Mouse (Mus musculus): Measurements from ENCODE around the gene Pym1. TPM values are rescaled to one million over a fixed set of nuclear protein-coding genes. Genes with fewer than 3 reads are reported as not detected.

Pym1 gene
- polyA plus RNA-seq, 1 experiment from 2014 or later: 50.2 TPM

DNA sequence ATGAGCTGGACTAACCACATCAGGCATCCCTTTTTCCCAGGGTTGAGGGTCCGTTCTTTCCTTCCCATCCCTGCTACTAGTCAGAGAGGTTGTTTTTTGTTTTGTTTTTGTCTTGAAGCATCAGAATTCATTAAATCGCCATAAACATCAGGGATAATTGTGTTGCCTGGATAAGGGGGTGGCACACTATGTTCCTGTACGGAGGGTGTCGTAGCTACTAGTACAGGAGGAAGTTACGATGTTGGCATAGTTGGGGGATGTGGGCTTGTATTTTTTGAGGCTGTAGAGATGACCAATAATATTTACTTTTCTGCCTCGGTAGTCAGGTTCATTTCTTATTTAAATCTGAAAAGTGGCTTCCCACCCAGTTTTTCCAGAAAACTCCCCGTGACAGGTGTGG is 4.5 kb upstream of the Pym1 start:
- H3K4me1 ChIP-seq (ENCODE audit: control insufficient read depth, insufficient read depth, low read length): 0 out of 2 replicates have a peak, but pooled peaks cover 3% of the 10 kb centered on the region
- DNase-seq (ENCODE audit: low spot score): no peak
- H3K27me3 ChIP-seq (ENCODE audit: control insufficient read depth, insufficient read depth, low read length): peaks cover 23% of the 10 kb centered on the region
- H3K27ac ChIP-seq (ENCODE audit: low read depth, low read length): no peak overlapping the region
- WGBS: 4% methylated on average over 7 of the region's 7 CpGs
- H3K4me3 ChIP-seq (ENCODE audit: low read depth, low read length): peak overlapping the region; percentile 55
- H3K9me3 ChIP-seq (ENCODE audit: control insufficient read depth, low read length): no peaks in the 10 kb centered on the region
- peak overlapping the region; percentile 95 for H3K4me2 ChIP-seq (ENCODE audit: low read depth)
- no peak overlapping the region for H3K9ac ChIP-seq (ENCODE audit: low read length)
- no peak for ATAC-seq (ENCODE audit: insufficient read depth, low FRiP score, low TSS enrichment)
- no peaks in the 10 kb centered on the region for H3K36me3 ChIP-seq (ENCODE audit: control insufficient read depth, insufficient read depth, low read length)

DNA sequence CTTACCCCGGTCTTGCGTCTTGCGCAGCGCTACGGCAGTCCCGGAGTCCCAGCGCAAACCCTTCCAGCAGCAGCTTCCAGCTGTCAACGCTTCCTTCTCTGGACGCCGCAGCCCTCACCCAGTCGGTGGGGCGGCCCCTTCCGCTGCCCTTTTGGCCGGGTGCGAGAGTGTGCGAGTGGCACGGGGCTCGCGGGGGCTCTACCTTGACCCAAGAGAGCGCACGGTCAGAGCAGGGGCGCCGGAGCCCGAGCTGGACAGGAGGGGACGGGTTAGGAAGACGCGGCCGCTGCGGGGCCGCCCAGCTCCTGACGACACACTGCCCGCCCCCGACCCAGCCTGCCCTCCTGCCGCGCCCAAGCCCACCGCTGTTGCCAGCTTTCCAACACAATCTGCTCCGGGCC is 3.9 kb upstream of the Pym1 start:
- peak overlapping the region; percentile 95 for H3K4me2 ChIP-seq (ENCODE audit: low read depth)
- ATAC-seq (ENCODE audit: insufficient read depth, low FRiP score, low TSS enrichment): no peak
- peak overlapping the region; percentile 72 for H3K9ac ChIP-seq (ENCODE audit: low read length)
- peaks cover 23% of the 10 kb centered on the region for H3K27me3 ChIP-seq (ENCODE audit: control insufficient read depth, insufficient read depth, low read length)
- DNase-seq (ENCODE audit: low spot score): peak; percentile 54
- WGBS: under 1% methylated on average over 35 of the region's 37 CpGs
- peak overlapping the region; percentile 55 for H3K4me3 ChIP-seq (ENCODE audit: low read depth, low read length)
- H3K4me1 ChIP-seq (ENCODE audit: control insufficient read depth, insufficient read depth, low read length): peaks cover 3% of the 10 kb centered on the region; the same call in 1 of the 2 replicates
- no peak overlapping the region for H3K27ac ChIP-seq (ENCODE audit: low read depth, low read length)
- H3K9me3 ChIP-seq (ENCODE audit: control insufficient read depth, low read length): no peaks in the 10 kb centered on the region
- H3K36me3 ChIP-seq (ENCODE audit: control insufficient read depth, insufficient read depth, low read length): no peaks in the 10 kb centered on the region

DNA sequence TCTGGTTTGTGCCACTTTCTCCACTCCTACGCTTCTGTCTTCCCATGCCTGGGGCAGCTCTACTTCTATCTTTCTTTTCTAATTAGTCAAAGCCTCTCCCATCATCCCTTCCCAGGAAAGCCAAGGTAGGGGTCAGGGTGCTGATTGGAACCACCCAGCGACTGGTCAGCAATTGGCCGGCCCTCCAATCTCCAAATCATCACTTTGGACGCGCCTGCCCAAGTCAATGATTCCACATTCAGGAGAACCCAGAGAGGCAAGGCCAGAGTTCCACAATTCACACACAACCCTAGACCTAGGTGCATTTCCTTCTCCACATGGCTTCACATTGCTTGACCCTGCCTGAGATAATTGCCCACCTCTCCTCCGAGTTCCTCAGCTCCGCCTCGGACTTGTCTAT is 3.5 kb upstream of the Pym1 start:
- Histone ChIP-seq H3K9me3 (ENCODE audit: control insufficient read depth, low read length) (no peaks in the 10 kb centered on the region), H3K9ac (ENCODE audit: low read length) (peak overlapping the region; percentile 72), H3K4me1 (ENCODE audit: control insufficient read depth, insufficient read depth, low read length) (peaks cover 7% of the 10 kb centered on the region; the same call in 1 of the 2 replicates), H3K27ac (ENCODE audit: low read depth, low read length) (no peak overlapping the region), H3K4me2 (ENCODE audit: low read depth) (peak overlapping the region; percentile 95), H3K27me3 (ENCODE audit: control insufficient read depth, insufficient read depth, low read length) (peaks cover 23% of the 10 kb centered on the region), H3K4me3 (ENCODE audit: low read depth, low read length) (peak overlapping the region; percentile 55), H3K36me3 (ENCODE audit: control insufficient read depth, insufficient read depth, low read length) (no peaks in the 10 kb centered on the region)
- peak; percentile 14 for DNase-seq (ENCODE audit: low spot score)
- 15% methylated on average over 8 of the region's 8 CpGs for WGBS
- no peak for ATAC-seq (ENCODE audit: insufficient read depth, low FRiP score, low TSS enrichment)

DNA sequence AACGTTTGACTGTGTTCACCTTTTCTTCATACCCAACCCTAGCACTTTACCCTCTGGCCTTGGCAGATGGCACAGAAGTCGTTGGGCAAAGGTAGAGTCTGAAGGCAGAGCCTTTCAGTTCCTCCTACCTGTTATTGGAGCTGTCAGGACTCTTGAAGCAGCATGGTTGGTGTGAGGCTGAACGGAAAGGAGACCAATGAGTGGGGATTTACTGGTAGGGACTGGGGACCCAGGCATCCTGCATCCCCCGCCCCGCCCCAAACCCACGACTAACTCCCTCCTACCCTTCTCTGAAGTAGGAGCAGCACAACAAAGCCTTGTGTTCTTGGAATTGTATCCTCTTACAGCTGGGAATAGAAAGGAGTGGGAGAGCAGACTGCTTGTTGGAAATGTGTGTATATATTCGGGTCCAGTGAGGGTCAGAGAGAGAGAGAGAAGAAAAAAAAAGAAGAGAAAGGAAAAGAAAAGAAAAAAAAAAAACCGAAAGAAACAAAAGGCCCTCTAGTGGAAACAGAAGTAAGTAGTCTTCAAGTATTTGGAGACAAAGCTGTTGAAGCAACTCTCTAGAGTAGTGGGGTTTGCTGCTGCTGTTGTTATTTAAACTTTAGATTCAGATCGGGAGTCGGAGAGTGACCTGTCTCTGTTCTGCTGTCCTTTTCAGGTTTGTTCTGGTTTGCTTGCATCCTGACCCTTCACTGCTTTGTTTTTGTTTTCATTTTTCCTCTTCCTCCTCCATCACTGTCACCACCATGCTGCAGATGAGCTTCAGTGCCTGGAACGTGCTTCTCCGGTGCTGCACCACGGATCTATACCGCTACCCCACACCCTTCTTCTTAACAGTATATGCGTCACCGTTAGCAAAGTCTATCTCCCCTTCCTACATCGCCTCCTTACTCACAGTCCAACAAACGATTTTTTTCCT is 2.7 kb upstream of the Pym1 start, which contains the start of gene Dgka:
Gene Dgka (minus strand): TSS at position 176 of the 922 bp plus-strand sequence.
- no peaks in the 10 kb centered on the region for H3K36me3 ChIP-seq (ENCODE audit: control insufficient read depth, insufficient read depth, low read length)
- DNase-seq (ENCODE audit: low spot score): no peak
- H3K4me3 ChIP-seq (ENCODE audit: low read depth, low read length): peak within 1 kb of the TSS; percentile 55
- H3K4me1 ChIP-seq (ENCODE audit: control insufficient read depth, insufficient read depth, low read length): peaks cover 12% of the 10 kb centered on the region
- no peaks in the 10 kb centered on the region for H3K9me3 ChIP-seq (ENCODE audit: control insufficient read depth, low read length)
- H3K9ac ChIP-seq (ENCODE audit: low read length): peak within 1 kb of the TSS; percentile 72
- peak within 1 kb of the TSS; percentile 95 for H3K4me2 ChIP-seq (ENCODE audit: low read depth)
- no peak for ATAC-seq (ENCODE audit: insufficient read depth, low FRiP score, low TSS enrichment)
- no peak within 1 kb of the TSS for H3K27ac ChIP-seq (ENCODE audit: low read depth, low read length)
- 21% methylated on average over 18 of the region's 18 CpGs for WGBS
- peaks cover 23% of the 10 kb centered on the region for H3K27me3 ChIP-seq (ENCODE audit: control insufficient read depth, insufficient read depth, low read length)

DNA sequence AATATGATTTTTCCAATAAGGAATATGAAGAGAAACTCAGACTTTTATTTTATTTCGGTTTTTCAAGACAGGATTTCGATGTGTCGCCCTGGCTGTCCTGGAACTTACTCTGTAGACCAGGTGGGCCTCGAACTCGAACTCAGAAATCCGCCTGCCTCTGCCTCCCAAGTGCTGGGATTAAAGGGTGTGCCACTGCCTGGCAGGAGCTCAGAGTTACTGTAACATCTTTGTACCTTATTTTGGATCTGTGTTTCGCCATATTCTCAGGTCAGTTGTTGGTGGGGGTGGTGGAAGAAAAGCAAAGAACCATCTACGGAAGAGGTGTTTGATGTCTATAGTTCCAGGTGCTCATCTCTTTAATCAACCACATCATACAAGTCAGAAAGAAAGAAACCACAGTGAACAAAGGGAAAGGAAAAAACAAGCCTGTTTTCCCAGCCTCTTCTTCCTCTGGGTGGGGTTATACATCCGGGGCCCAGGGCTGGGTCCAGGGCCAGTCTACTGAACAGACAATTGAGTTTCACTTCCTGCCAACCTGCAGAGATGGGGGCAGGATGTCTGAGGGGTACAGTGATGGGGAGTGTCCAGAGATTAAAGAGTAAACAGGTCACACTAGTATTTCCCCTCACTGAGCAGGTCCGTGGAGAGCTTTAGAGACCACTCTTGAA is 1.6 kb upstream of the Pym1 start:
- no peak for DNase-seq (ENCODE audit: low spot score)
- Histone ChIP-seq H3K4me3 (ENCODE audit: low read depth, low read length) (no peak overlapping the region), H3K9ac (ENCODE audit: low read length) (no peak overlapping the region), H3K4me2 (ENCODE audit: low read depth) (no peak overlapping the region), H3K36me3 (ENCODE audit: control insufficient read depth, insufficient read depth, low read length) (no peaks in the 10 kb centered on the region), H3K9me3 (ENCODE audit: control insufficient read depth, low read length) (no peaks in the 10 kb centered on the region), H3K27ac (ENCODE audit: low read depth, low read length) (no peak overlapping the region), H3K4me1 (ENCODE audit: control insufficient read depth, insufficient read depth, low read length) (peaks cover 12% of the 10 kb centered on the region), H3K27me3 (ENCODE audit: control insufficient read depth, insufficient read depth, low read length) (peaks cover 23% of the 10 kb centered on the region)
- WGBS: 95% methylated on average over 10 of the region's 10 CpGs
- no peak for ATAC-seq (ENCODE audit: insufficient read depth, low FRiP score, low TSS enrichment)

DNA sequence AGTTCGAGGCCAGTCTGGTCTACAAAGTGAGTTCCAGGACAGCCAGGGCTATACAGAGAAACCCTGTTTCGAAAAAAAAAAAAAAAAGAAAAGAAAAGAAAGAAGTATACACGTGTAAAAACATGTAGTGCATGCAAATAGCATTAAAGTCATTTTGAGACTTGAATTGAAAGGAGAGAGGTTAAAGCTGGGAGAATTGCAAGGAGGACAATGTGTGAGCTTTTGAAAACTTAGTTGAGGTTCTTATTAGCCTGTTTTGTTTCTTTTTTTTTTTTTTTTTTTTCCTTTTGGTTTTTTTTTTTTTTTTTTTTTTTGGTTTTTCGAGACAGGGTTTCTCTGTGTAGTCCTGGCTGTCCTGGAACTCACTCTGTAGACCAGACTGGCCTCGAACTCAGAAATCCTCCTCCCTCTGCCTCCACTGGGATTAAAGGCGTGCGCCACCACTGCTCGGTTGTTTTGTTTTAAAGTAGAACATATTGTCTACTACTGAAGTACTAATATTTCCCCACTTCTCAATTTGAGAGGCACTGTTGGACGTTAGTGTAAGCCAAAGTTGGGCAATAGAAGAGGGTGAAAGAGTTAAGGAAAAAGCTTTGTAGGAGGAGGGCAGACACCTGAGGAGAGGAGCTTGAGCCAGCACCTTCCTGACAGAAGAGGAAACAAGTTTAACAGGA is 580 bp upstream of the Pym1 start:
- Histone ChIP-seq H3K9me3 (ENCODE audit: control insufficient read depth, low read length) (no peaks in the 10 kb centered on the region), H3K36me3 (ENCODE audit: control insufficient read depth, insufficient read depth, low read length) (no peaks in the 10 kb centered on the region), H3K9ac (ENCODE audit: low read length) (peak overlapping the region; percentile 78), H3K27me3 (ENCODE audit: control insufficient read depth, insufficient read depth, low read length) (peaks cover 21% of the 10 kb centered on the region), H3K4me1 (ENCODE audit: control insufficient read depth, insufficient read depth, low read length) (peaks cover 12% of the 10 kb centered on the region), H3K27ac (ENCODE audit: low read depth, low read length) (peak overlapping the region; percentile 86; the same call in 1 of the 2 replicates), H3K4me3 (ENCODE audit: low read depth, low read length) (peak overlapping the region; percentile 72), H3K4me2 (ENCODE audit: low read depth) (peak overlapping the region; percentile 62)
- ATAC-seq (ENCODE audit: insufficient read depth, low FRiP score, low TSS enrichment): no peak
- DNase-seq (ENCODE audit: low spot score): peak; percentile 19
- 53% methylated on average over 8 of the region's 9 CpGs for WGBS

DNA sequence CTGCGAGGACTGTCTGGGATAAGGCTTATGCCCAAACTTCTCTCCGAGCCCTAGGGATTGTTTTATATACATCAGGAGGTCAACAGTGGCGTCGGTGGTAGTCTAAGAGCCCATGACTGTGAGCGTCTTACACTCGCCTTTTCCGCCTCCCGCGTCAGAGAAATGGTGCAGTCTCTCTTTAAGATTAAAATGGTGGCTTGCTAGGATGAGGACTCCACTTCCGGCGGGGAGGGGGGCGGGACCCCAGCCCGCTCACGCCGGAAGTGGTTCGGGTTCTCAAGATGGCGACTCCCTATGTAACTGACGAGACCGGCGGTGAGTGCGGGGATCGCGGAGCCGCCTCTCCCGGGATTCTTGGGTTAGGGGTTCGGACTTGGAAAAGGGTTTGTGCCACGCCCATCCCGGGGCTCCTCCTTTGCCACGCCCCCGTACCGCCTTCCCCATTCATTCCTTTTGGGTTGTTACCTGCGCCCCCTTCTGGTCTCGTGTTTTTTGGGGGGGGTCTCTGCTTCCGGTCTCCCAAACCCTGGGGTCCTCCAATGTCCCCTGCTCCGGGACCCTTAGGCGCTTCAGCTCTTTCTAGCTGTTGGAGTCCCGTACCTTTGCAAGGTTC is 669 bp downstream of the Pym1 start:
- H3K4me3 ChIP-seq (ENCODE audit: low read depth, low read length): peak overlapping the region; percentile 72
- peaks cover 12% of the 10 kb centered on the region for H3K4me1 ChIP-seq (ENCODE audit: control insufficient read depth, insufficient read depth, low read length)
- H3K4me2 ChIP-seq (ENCODE audit: low read depth): peak overlapping the region; percentile 84
- H3K9me3 ChIP-seq (ENCODE audit: control insufficient read depth, low read length): no peaks in the 10 kb centered on the region
- under 1% methylated on average over 37 of the region's 37 CpGs for WGBS
- ATAC-seq (ENCODE audit: insufficient read depth, low FRiP score, low TSS enrichment) (peak; percentile 93), DNase-seq (ENCODE audit: low spot score) (peak; percentile 95)
- no peaks in the 10 kb centered on the region for H3K36me3 ChIP-seq (ENCODE audit: control insufficient read depth, insufficient read depth, low read length)
- H3K27ac ChIP-seq (ENCODE audit: low read depth, low read length): peak overlapping the region; percentile 86
- peak overlapping the region; percentile 78 for H3K9ac ChIP-seq (ENCODE audit: low read length)
- H3K27me3 ChIP-seq (ENCODE audit: control insufficient read depth, insufficient read depth, low read length): peaks cover 11% of the 10 kb centered on the region

DNA sequence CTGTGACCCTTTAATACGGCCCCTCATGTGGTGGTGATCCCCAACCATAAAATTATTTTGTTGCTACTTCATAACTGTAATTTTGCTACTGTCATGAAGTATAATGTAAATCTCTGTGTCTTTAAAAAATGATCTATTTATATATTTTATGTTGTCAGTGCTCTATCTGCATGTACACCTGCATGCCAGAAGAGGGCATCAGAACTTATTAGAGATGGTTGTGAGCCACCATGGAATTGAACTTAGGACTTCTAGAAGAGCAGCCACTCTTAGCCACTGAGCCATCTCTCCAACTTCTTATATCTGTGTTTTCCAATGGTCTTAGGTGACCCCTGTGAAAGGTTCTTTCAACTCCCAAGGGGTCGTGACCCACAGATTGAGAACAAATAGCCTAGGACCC is 25.2 kb downstream of the Pym1 start:
- WGBS: 88% methylated on average over 2 of the region's 2 CpGs
- H3K36me3 ChIP-seq (ENCODE audit: control insufficient read depth, insufficient read depth, low read length): no peaks in the 10 kb centered on the region
- no peaks in the 10 kb centered on the region for H3K27me3 ChIP-seq (ENCODE audit: control insufficient read depth, insufficient read depth, low read length)
- H3K27ac ChIP-seq (ENCODE audit: low read depth, low read length): no peak overlapping the region
- H3K4me2 ChIP-seq (ENCODE audit: low read depth): no peak overlapping the region
- H3K4me3 ChIP-seq (ENCODE audit: low read depth, low read length): no peak overlapping the region
- no peaks in the 10 kb centered on the region for H3K4me1 ChIP-seq (ENCODE audit: control insufficient read depth, insufficient read depth, low read length)
- DNase-seq (ENCODE audit: low spot score): no peak
- H3K9me3 ChIP-seq (ENCODE audit: control insufficient read depth, low read length): no peaks in the 10 kb centered on the region
- no peak overlapping the region for H3K9ac ChIP-seq (ENCODE audit: low read length)
- ATAC-seq (ENCODE audit: insufficient read depth, low FRiP score, low TSS enrichment): no peak
